Mouse (Mus musculus) megakaryocyte progenitor cell, adult 5-6 weeks (primary cell): ENCODE data around the gene Dcst2. TPM values are rescaled to one million over a fixed set of nuclear protein-coding genes. Genes with fewer than 3 reads are reported as not detected.
A peak's percentile ranks its signal among the peaks of the same experiment; 100 is the strongest.

Experiments used
- ATAC-seq: replicated peaks from 2 replicates; pipeline ENCODE4 v1.8.0; 2016; ENCODE audit warnings: mild to moderate bottlenecking, moderate TSS enrichment, inconsistent platforms; ENCODE audit not compliant: poor library complexity
- total RNA-seq, 2 experiments: library from RNA; stranded (forward) in 1 of 2; stranded (reverse) in 1 of 2; fragments of 157-497, 149-512 nt in 1 of 2; fragments of 200-1000 nt in 1 of 2; gene quantifications; 2 replicates each; pipeline versions ENCODE4 v1.2.3 to v1.2.4; 2015 to 2017

The Dcst2 gene
- total RNA-seq, 2 experiments from 2014 or later = not detected

GRCm38 (mm10) chr3:89359630-89360029 lies 2.1 kb upstream of the Dcst2 start:
- ATAC-seq = no peak

DNA sequence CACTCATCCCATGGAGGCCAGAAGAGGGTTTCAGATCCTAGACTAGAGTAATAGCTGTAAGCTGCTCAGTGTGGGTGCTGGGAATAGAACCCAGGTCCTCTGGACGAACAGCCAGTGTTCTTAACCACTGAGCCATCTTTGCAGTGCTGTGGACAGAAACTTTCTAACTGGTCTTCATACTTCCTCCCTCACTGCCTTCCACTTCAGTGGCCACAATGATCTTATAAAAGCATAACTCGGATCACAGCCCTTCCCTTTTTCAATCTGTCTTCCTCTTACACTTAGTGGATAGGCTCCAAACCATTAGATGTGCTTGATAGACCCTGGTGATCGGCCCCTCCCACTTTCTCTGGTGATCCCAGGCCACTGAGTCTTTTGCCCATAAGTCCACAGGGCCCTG lies 1.5 kb upstream of the Dcst2 start:
- peak; percentile 55; the same call in 1 of the 2 replicates for ATAC-seq

DNA sequence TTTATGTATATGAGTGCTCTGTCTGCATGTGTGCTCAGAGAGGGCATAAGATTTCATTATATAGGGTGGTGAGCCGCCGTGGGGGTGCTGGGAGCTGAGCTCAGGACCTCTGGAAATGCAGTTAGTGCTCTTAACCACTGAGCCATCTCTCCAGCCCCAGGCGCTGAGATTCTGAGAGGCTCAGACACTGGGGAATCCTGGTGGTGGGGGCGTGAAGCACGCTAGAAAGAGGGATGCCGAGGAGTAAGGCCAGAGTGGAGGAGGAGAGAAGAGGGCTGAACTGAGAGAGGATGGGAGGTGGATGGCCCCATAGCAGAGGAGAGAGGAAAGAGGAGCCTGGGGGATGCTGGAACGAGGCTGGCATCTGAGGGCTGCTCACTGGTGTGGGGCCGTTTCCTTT lies 2.9 kb downstream of the Dcst2 start:
- ATAC-seq = no peak

GRCm38 (mm10) chr3:89365153-89365485 lies 3.3 kb downstream of the Dcst2 start, which contains the start of gene Dcst1:
Gene Dcst1, minus strand, starts transcription at chr3:89365253.
- ATAC-seq = no peak

DNA sequence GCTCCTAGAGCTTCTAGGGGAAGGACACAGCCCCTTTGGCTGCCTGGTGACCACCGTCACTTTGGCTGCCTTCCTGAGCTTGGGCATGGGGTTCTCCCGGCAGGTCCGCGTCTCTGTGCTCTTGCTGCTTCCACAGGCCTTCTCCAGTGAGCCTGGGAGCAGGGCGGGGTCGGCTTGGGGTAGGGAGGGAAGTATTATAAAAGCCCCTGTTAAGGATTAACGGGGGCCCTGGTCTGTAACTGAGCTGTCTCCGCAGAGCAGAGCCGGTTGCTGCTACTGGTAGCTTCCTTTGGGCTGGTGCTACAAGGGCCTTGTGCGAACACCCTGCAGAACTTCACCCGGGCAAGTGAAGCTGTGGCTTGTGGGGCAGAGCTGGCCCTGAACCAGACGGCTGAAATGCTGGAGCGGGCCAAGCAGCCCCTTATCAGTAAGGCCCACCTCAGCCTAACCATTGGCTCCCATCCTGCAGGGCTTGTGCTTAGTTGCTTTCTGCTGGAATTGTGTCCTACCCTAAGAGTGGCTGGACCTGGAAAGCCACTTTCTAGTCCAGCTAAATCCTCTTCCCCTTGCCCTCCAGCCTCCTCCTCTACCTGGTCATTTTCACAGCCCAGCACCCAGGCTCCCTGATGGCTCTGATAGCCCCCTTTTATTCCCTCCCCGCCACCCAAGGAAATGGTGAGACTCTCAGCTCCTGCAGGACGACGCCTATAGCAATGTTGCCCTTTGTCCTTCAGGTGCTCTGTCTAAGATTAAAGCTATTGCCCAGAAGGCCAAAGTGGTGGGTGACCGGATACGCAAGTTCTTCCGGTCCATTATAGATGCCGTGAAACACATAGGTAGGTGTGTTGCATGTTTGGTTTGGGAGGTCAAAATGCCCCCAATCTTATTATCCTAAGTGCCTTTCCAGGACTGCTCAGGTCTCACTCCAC lies 4.0 kb downstream of the Dcst2 start:
- peak; percentile 34; the same call in 1 of the 2 replicates for ATAC-seq

DNA sequence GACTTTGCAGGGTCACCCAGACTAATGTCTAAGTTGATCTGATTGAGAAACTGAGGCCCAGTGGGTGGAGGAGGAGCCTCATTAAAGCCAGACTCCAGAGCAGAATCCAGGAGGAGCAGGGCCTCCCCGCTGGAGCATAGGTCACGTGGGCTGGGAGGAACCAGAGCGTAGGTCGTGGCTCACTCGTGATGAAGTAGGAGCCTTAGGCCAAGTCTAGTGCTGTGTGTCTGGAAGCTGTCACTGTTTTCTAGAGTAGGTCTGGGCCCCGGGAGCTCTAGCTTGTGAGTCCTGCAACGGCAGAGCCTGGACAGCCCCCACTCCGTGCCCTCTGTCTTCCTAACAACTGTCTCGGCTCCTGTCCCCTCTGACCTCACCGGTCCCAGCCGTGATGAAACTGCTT lies 5.6 kb downstream of the Dcst2 start:
- no peak for ATAC-seq

GRCm38 (mm10) chr3:89373581-89374231 lies 11.9 kb downstream of the Dcst2 start:
- ATAC-seq = no peak

DNA sequence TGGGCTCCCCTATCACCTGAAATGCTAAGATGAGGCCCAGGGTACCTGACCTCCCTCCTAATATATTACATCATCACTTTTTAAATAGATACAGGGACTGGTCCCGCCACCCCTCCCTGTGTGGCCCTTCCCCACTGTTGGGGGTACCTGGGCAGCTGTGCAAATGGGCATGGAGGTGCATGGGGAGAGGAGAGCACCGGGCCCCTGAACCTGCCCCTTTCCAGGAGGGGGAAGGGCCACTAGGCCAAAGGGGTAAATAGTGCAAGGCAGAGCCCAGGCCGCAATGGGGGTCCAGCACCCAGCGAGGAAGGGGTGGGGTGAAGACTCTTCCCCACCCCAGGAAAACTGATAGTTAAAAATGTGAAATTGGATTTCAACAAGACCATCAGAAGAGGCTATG lies 16.1 kb downstream of the Dcst2 start:
- ATAC-seq = no peak

GRCm38 (mm10) chr3:89378394-89379067 lies 16.8 kb downstream of the Dcst2 start:
- ATAC-seq = peak; percentile 89

DNA sequence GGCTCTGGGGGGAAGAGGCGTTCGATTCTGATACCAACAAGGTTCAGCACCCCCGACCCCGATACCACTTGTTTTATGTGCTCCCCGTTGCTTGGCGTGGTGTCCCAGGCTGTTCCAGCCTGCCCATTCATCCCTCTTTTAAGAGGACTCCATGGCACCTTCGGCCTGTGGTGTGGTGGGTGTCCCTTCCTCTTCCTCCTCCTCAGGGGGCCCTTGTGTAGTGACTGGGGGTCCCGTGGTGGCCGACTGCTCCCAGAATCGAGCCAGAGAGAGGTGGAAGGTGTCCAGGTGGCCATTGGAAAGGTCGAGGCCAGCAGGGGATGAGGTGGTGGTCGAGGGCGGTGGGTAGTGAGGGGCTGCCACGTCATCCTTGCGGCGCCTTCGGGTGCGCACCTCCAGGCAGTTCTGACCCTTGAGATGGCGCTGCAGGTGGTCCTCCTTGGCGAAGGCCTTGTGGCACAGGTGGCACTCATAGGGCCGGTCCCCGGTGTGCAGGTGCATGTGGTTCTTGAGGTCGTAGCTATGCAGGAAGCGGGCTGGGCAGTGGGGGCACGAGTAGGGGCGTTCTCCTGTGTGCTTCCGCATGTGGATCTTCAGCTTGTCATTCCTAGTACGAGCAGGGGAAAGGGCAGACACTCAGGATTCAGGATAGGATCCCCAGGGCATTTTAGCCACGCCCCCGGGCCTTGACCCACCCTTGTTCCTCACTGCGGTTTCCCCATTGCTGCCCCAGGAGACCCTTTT lies 17.8 kb downstream of the Dcst2 start:
- ATAC-seq = no peak

GRCm38 (mm10) chr3:89380291-89380690 lies 18.5 kb downstream of the Dcst2 start:
- no peak for ATAC-seq

GRCm38 (mm10) chr3:89380711-89381110 lies 18.9 kb downstream of the Dcst2 start:
- no peak for ATAC-seq

- ATAC-seq = no peak
Measured at GRCm38 (mm10) chr3:89381233-89381632, 19.5 kb downstream of the Dcst2 start.

DNA sequence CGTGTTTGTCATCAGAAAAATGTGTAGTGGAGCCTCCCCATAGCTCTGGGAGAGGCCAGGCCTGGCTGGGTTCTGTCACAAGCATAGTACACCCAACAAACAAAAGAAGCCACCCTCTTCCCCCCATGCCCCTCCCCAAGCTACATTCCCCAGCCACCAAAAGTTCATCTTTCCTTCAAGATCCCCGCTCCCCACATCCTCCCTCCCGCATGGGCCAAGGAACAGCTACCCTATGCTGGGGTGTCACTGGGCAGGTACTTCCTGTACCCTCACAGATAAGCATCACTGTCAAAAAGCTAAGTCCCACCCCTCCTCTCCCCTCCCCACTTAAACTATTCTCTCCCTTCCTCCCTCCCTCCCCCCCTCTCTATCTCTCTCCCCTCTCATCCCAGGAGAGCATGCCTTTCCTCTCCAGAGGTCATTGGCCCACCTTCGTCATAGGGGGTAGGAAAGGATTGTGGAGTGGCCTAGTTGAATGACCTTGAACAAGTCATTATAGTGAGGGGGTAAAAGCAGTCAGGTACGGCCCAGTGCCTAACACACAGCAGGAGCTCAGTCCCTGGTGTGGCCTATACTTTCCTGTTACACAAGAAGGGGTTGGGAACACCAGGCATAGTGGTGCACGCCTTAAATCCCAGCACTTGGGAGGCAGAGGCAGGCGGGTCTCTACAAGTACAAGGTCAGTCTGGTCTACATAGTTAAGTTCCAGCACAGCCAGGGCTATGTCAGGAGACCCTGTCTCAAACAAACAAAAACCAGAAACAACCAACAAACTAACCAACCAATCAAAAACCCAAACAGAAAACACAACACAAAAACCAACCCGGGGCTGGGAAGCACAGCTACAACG lies 20.5 kb downstream of the Dcst2 start:
- no peak for ATAC-seq

DNA sequence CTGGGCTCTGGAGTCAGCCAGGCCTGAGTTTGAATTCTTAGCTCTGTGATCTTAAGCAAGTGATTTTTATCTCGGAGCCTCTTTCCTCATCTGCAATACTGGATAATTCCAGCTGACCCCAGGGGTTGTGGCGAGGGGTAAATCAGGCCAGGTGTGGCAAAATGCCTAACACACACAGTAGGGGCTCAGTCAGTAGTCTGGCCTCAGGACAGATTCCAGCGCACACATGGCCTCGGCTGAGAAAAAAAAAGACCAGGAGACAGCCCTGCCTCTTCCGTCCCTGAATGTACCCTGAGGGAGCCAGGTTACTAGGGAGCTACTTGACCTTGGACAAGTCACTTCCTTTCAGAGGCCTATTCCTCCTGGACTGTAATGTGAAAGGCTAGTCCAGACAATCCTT lies 21.2 kb downstream of the Dcst2 start:
- ATAC-seq = no peak

- ATAC-seq = no peak
Measured at GRCm38 (mm10) chr3:89383651-89384255, 22.0 kb downstream of the Dcst2 start.

DNA sequence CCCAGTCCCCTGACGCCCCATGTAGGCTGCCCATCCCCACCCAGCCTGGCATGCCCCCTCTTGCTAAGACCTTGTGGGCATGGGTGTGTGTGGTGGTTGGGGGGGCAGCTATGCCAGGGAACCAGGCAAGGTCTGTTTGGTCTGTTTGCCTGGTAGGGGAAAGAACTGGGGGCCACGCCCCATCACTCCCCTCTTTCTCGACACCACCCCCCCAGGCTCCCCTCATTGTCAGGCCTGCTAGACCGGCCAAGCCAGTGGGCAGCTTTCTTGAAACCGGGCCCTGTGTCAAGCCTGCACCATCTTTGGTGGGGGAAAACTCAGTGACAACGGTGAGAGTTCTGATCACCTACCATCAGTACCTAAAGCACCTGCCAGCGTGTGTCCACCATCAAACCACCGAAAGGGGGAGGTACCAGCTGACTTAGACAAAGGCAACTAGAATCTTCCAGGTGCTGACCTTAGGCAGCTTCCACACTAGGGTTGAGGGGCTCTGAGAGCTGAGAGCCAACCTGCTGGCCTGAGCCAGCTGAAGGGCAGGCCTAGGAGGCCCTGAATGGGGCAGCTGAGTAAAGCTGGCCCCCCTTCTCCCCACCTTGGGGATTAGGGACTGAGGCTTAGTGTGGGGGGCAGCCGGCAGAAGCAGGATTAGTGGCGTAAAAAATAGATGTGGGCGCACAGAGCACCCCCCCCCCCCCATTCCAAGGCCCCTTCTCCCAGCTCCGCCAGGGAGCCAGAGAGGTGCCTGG lies 22.7 kb downstream of the Dcst2 start:
- ATAC-seq = no peak

GRCm38 (mm10) chr3:89385451-89385850 lies 23.7 kb downstream of the Dcst2 start:
- no peak for ATAC-seq
